Mouse (Mus musculus): Measurements from ENCODE around the gene Trim17.

GRCm38 (mm10) chr11:58978706-58979030 is 24.2 kb downstream of the Trim17 start:
- TF ChIP-seq CTCF (IDR thresholded peaks at IDR 0.05; ENCODE audit: low read depth, low read length) (no peak), POLR2AphosphoS5 (IDR thresholded peaks at IDR 0.05; ENCODE audit: insufficient replicate concordance, low read depth, low read length) (no peak), GATA1 (IDR thresholded peaks at IDR 0.05; ENCODE audit: borderline replicate concordance, low read length) (no peak), TAL1 (conservative IDR thresholded peaks at IDR 0.05; ENCODE audit: low read depth, low read length) (no peak), GATA2 (IDR thresholded peaks at IDR 0.05; ENCODE audit: borderline replicate concordance, low read depth, low read length) (no peak)
